Mouse (Mus musculus): ENCODE results near the gene Myh13. TPM values are rescaled to one million over a fixed set of nuclear protein-coding genes. Genes with fewer than 3 reads are reported as not detected.

The Myh13 gene
- 0.38 TPM in 1 of 2 replicates, not detected in the other for polyA plus RNA-seq (2014; fragmentation: Nextera tagmentation; extraction: Ambion mirVana)

GRCm38 (mm10) chr11:67321358-67321757, at the start of gene Myh13:
TSS of gene Myh13 (plus strand) at chr11:67321658.
- no peak within 1 kb of the TSS for H3K9ac ChIP-seq (ENCODE audit: low read length)
- ATAC-seq (ENCODE audit: insufficient read depth, low FRiP score, low TSS enrichment), result no peak
- H3K4me2 ChIP-seq (ENCODE audit: low read depth), result no peak within 1 kb of the TSS
- H3K36me3 ChIP-seq (ENCODE audit: control insufficient read depth, insufficient read depth, low read length), result no peaks in the 10 kb centered on the region
- H3K27me3 ChIP-seq (ENCODE audit: control insufficient read depth, insufficient read depth, low read length), result no peaks in the 10 kb centered on the region
- no peaks in the 10 kb centered on the region for H3K4me1 ChIP-seq (ENCODE audit: control insufficient read depth, insufficient read depth, low read length)
- DNase-seq (ENCODE audit: low spot score), result no peak
- H3K4me3 ChIP-seq (ENCODE audit: low read depth, low read length), result no peak within 1 kb of the TSS
- no peak within 1 kb of the TSS for H3K27ac ChIP-seq (ENCODE audit: low read depth, low read length)
- H3K9me3 ChIP-seq (ENCODE audit: control insufficient read depth, low read length), result no peaks in the 10 kb centered on the region
- WGBS, result 90% methylated on average over 7 of the region's 7 CpGs

DNA sequence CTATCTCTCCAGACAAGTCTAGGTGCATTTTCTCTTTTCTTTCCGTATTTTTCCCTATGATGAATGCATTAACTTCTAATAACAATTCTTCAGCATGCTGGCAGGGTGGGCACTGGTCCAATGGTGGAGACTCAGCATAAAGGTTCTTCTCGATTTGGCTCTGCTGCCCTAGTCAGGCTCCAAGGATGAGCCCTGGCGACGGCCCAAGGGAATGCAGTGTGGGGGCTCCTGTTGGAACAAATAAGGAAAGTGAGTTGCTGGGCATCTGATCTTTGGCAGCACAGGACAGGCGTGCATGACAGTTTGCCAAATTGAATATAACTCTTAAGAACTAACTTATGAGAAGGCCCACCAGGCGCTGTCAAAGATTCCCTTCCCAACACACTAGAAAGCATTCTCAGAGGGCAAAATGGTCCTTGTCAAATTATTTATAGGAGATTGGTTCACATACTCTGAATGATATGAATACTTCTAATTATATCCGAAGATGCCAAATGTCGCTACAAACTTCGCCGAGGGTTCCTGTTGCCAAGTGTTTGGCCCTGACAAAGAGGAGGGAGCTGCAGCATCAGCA, 44.8 kb upstream of the Myh13 start, which contains the start of gene Myh8:
TSS of gene Myh8 (plus strand) at position 524 of the 574 bp plus-strand sequence.
- no peaks in the 10 kb centered on the region for H3K27me3 ChIP-seq (ENCODE audit: control insufficient read depth, insufficient read depth, low read length)
- H3K4me2 ChIP-seq (ENCODE audit: low read depth), result no peak within 1 kb of the TSS
- 91% methylated on average over 10 of the region's 10 CpGs for WGBS
- H3K4me1 ChIP-seq (ENCODE audit: control insufficient read depth, insufficient read depth, low read length), result no peaks in the 10 kb centered on the region
- no peak within 1 kb of the TSS for H3K27ac ChIP-seq (ENCODE audit: low read depth, low read length)
- no peak within 1 kb of the TSS for H3K9ac ChIP-seq (ENCODE audit: low read length)
- no peak for DNase-seq (ENCODE audit: low spot score)
- no peak within 1 kb of the TSS for H3K4me3 ChIP-seq (ENCODE audit: low read depth, low read length)
- H3K36me3 ChIP-seq (ENCODE audit: control insufficient read depth, insufficient read depth, low read length), result no peaks in the 10 kb centered on the region
- H3K9me3 ChIP-seq (ENCODE audit: control insufficient read depth, low read length), result no peaks in the 10 kb centered on the region
- ATAC-seq (ENCODE audit: insufficient read depth, low FRiP score, low TSS enrichment), result no peak

- no peak overlapping the region for H3K9ac ChIP-seq (ENCODE audit: low read length)
- no peaks in the 10 kb centered on the region for H3K9me3 ChIP-seq (ENCODE audit: control insufficient read depth, low read length)
- H3K4me1 ChIP-seq (ENCODE audit: control insufficient read depth, insufficient read depth, low read length), result no peaks in the 10 kb centered on the region
- 76% methylated on average over 1 of the region's 1 CpGs for WGBS
- ATAC-seq (ENCODE audit: insufficient read depth, low FRiP score, low TSS enrichment), result no peak
- no peaks in the 10 kb centered on the region for H3K27me3 ChIP-seq (ENCODE audit: control insufficient read depth, insufficient read depth, low read length)
- H3K4me3 ChIP-seq (ENCODE audit: low read depth, low read length), result no peak overlapping the region
- no peak overlapping the region for H3K4me2 ChIP-seq (ENCODE audit: low read depth)
- H3K27ac ChIP-seq (ENCODE audit: low read depth, low read length), result no peak overlapping the region
- H3K36me3 ChIP-seq (ENCODE audit: control insufficient read depth, insufficient read depth, low read length), result no peaks in the 10 kb centered on the region
- no peak for DNase-seq (ENCODE audit: low spot score)
Observed at GRCm38 (mm10) chr11:67293440-67293839, 28.0 kb upstream of the Myh13 start.

- no peak overlapping the region for H3K27ac ChIP-seq (ENCODE audit: low read depth, low read length)
- no peak overlapping the region for H3K4me2 ChIP-seq (ENCODE audit: low read depth)
- WGBS, result 48% methylated on average over 15 of the region's 15 CpGs
- no peak overlapping the region for H3K9ac ChIP-seq (ENCODE audit: low read length)
- DNase-seq (ENCODE audit: low spot score) (peak; percentile 17), ATAC-seq (ENCODE audit: insufficient read depth, low FRiP score, low TSS enrichment) (no peak)
- H3K9me3 ChIP-seq (ENCODE audit: control insufficient read depth, low read length), result no peaks in the 10 kb centered on the region
- no peaks in the 10 kb centered on the region for H3K36me3 ChIP-seq (ENCODE audit: control insufficient read depth, insufficient read depth, low read length)
- H3K4me1 ChIP-seq (ENCODE audit: control insufficient read depth, insufficient read depth, low read length), result no peaks in the 10 kb centered on the region
- H3K27me3 ChIP-seq (ENCODE audit: control insufficient read depth, insufficient read depth, low read length), result no peaks in the 10 kb centered on the region
- H3K4me3 ChIP-seq (ENCODE audit: low read depth, low read length), result no peak overlapping the region
Observed at GRCm38 (mm10) chr11:67313733-67314452, 7.6 kb upstream of the Myh13 start.

- ATAC-seq (ENCODE audit: insufficient read depth, low FRiP score, low TSS enrichment) (no peak; the same call in 1 of the 2 replicates), DNase-seq (ENCODE audit: low spot score) (no peak)
- Histone ChIP-seq H3K27me3 (ENCODE audit: control insufficient read depth, insufficient read depth, low read length) (no peaks in the 10 kb centered on the region), H3K4me1 (ENCODE audit: control insufficient read depth, insufficient read depth, low read length) (no peaks in the 10 kb centered on the region), H3K9ac (ENCODE audit: low read length) (no peak overlapping the region), H3K9me3 (ENCODE audit: control insufficient read depth, low read length) (no peaks in the 10 kb centered on the region), H3K27ac (ENCODE audit: low read depth, low read length) (no peak overlapping the region), H3K4me2 (ENCODE audit: low read depth) (no peak overlapping the region), H3K4me3 (ENCODE audit: low read depth, low read length) (no peak overlapping the region), H3K36me3 (ENCODE audit: control insufficient read depth, insufficient read depth, low read length) (no peaks in the 10 kb centered on the region)
- WGBS, result 38% methylated on average over 2 of the region's 2 CpGs
Observed at GRCm38 (mm10) chr11:67326536-67326935, 5.1 kb downstream of the Myh13 start.

GRCm38 (mm10) chr11:67344556-67344955, 23.1 kb downstream of the Myh13 start:
- WGBS, result 60% methylated on average over 3 of the region's 3 CpGs
- H3K9me3 ChIP-seq (ENCODE audit: control insufficient read depth, low read length), result no peaks in the 10 kb centered on the region

DNA sequence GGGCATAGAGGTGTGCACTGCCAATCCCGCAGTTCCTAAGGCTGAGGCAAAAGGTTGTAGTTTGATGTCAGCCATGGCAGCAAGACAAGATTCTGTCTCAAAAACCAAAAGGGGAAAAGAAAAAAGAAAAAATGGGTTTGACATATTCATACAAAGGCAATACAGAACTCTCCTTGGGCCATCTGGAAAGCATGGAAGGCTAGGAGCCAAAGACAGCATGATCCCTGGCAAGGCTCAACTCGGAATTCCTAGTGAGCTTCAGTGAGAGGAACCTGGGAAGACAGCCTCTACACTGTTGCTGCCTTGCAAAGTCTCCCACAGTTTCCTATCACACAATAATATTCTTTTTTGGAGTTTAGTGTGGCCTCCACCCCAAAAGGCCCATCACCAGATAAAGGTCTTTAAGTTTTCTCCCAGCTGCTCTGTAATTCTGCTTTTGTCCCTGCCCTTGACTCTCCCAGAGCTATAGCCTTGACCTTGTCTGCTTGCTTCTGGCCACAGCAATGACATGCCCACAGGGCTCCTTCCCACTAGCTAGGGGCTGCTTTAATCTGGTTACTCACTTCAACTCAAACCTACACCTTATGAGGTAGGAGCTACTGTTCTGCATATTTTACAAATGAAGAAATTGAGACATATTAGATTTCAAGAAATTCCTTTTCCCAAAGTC, 23.9 kb downstream of the Myh13 start:
- 71% methylated on average over 2 of the region's 2 CpGs for WGBS
- Histone ChIP-seq H3K27me3 (ENCODE audit: control insufficient read depth, insufficient read depth, low read length) (no peaks in the 10 kb centered on the region), H3K4me3 (ENCODE audit: low read depth, low read length) (no peak overlapping the region), H3K4me2 (ENCODE audit: low read depth) (no peak overlapping the region), H3K9ac (ENCODE audit: low read length) (no peak overlapping the region), H3K27ac (ENCODE audit: low read depth, low read length) (no peak overlapping the region), H3K9me3 (ENCODE audit: control insufficient read depth, low read length) (no peaks in the 10 kb centered on the region), H3K4me1 (ENCODE audit: control insufficient read depth, insufficient read depth, low read length) (no peaks in the 10 kb centered on the region), H3K36me3 (ENCODE audit: control insufficient read depth, insufficient read depth, low read length) (no peaks in the 10 kb centered on the region)
- no peak for ATAC-seq (ENCODE audit: insufficient read depth, low FRiP score, low TSS enrichment)
- no peak for DNase-seq (ENCODE audit: low spot score)

More at GRCm38 (mm10) chr11:67344556-67344955, 23.1 kb downstream of the Myh13 start:
- no peak overlapping the region for H3K9ac ChIP-seq (ENCODE audit: low read length)
- H3K36me3 ChIP-seq (ENCODE audit: control insufficient read depth, insufficient read depth, low read length), result no peaks in the 10 kb centered on the region
- H3K27me3 ChIP-seq (ENCODE audit: control insufficient read depth, insufficient read depth, low read length), result no peaks in the 10 kb centered on the region
- no peak overlapping the region for H3K27ac ChIP-seq (ENCODE audit: low read depth, low read length)
- H3K4me2 ChIP-seq (ENCODE audit: low read depth), result no peak overlapping the region
- no peaks in the 10 kb centered on the region for H3K4me1 ChIP-seq (ENCODE audit: control insufficient read depth, insufficient read depth, low read length)
- ATAC-seq (ENCODE audit: insufficient read depth, low FRiP score, low TSS enrichment) (no peak), DNase-seq (ENCODE audit: low spot score) (no peak)
- no peak overlapping the region for H3K4me3 ChIP-seq (ENCODE audit: low read depth, low read length)

DNA sequence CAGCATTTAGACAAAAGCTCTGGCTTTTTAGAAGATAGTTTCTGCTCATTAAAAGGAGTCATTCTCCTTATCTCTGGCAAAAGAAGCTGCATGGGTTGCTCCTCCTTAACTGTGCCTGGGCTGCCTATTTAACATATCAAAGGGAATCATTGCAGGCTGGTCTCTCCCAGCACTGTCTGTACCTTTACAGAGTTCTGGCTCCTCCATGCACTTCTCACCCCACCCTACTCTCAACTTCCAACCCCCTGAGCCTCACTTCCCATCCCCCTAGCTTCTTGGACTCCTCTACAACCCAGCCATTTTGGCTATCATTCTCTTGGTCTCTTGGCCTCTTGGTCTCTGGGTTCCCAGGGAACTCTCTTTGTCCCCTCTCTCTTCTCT, 24.4 kb downstream of the Myh13 start:
- Histone ChIP-seq H3K4me2 (ENCODE audit: low read depth) (no peak overlapping the region), H3K36me3 (ENCODE audit: control insufficient read depth, insufficient read depth, low read length) (no peaks in the 10 kb centered on the region), H3K9ac (ENCODE audit: low read length) (no peak overlapping the region), H3K27me3 (ENCODE audit: control insufficient read depth, insufficient read depth, low read length) (no peaks in the 10 kb centered on the region), H3K27ac (ENCODE audit: low read depth, low read length) (no peak overlapping the region), H3K9me3 (ENCODE audit: control insufficient read depth, low read length) (no peaks in the 10 kb centered on the region), H3K4me1 (ENCODE audit: control insufficient read depth, insufficient read depth, low read length) (no peaks in the 10 kb centered on the region), H3K4me3 (ENCODE audit: low read depth, low read length) (no peak overlapping the region)
- ATAC-seq (ENCODE audit: insufficient read depth, low FRiP score, low TSS enrichment) (no peak), DNase-seq (ENCODE audit: low spot score) (no peak)

Measured in neural tube, embryonic 11.5 days (tissue).